ENCODE assay signal across 7 mouse cellular contexts in the genomic region with DNA sequence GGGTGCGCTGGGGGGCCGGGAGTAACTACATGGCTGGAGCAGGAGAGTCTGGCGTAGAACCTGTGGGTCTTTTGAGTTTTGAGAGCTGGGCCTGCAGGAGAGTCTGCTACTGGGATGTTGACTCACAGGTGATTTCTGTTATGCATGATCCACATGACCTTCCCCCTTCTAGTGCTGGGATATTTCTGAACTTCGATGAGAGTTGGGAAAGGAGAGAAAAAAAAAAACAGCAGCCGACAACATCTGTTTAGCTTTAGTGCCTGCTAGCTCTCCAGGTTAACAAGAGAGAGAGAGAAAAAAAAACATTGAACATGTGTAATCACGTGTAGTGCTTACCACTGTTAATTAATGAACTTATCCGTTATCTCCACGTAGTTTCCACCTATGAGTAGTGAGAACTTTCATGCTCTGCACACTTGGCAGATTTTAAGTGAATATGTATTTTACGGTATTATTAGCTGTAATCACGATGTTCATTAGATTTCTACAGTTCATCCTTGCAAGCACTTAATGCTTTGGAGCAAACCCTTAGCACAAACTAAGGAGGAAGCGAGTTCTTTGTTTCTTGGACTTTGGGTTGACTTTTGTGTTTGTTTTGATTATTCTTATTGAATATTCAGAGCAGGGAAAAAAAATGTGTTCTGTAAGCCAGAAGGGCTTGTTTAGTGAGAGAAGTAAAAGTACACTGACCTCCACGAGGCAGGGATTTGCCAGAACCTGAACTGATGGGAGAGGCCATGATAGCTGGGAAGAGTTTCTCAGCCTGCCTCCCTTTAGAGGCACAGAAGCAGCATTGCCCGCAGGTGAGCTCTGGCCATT. TPM values are rescaled to one million over a fixed set of nuclear protein-coding genes. Genes with fewer than 3 reads are reported as not detected.
DNase-seq lines count a peak whose midpoint lies in the region; ATAC-seq and TF ChIP-seq lines count a peak whose summit lies in the region.

No protein-coding gene starts in this region.

- 27% methylated on average over 13 of the region's 13 CpGs for WGBS in lung, embryonic 14.5 days
- 23% methylated on average over 13 of the region's 13 CpGs for WGBS in embryonic facial prominence, embryonic 12.5 days
- WGBS in intestine, postnatal 0 days: 20% methylated on average over 13 of the region's 13 CpGs
- 25% methylated on average over 13 of the region's 13 CpGs for WGBS in olfactory bulb, adult 2 months

- H3K36me3 ChIP-seq in lung, embryonic 14.5 days (ENCODE audit: insufficient read depth): peaks cover 15% of the 10 kb centered on the region
- H3K36me3 ChIP-seq in embryonic facial prominence, embryonic 12.5 days: peaks cover 11% of the 10 kb centered on the region
- peaks cover 16% of the 10 kb centered on the region for H3K36me3 ChIP-seq in intestine, postnatal 0 days (ENCODE audit: control insufficient read depth, insufficient read depth)

- H3K27me3 ChIP-seq in lung, embryonic 14.5 days (ENCODE audit: insufficient read depth, low read length): no peaks in the 10 kb centered on the region
- no peaks in the 10 kb centered on the region for H3K27me3 ChIP-seq in embryonic facial prominence, embryonic 12.5 days
- H3K27me3 ChIP-seq in intestine, postnatal 0 days (replicated peaks; ENCODE audit: control insufficient read depth, insufficient read depth, low read length): no peaks in the 10 kb centered on the region

- no peaks in the 10 kb centered on the region for H3K4me1 ChIP-seq in lung, embryonic 14.5 days (ENCODE audit: insufficient read depth)
- 0 out of 2 replicates have a peak, but pooled peaks cover 4% of the 10 kb centered on the region for H3K4me1 ChIP-seq in embryonic facial prominence, embryonic 12.5 days
- no peaks in the 10 kb centered on the region for H3K4me1 ChIP-seq in intestine, postnatal 0 days (replicated peaks; ENCODE audit: control insufficient read depth, insufficient read depth, low read length)
- H3K4me1 ChIP-seq in olfactory bulb, adult 2 months (ENCODE audit: control insufficient read depth, insufficient read depth, low read length): peaks cover 2% of the 10 kb centered on the region

- ATAC-seq in lung, embryonic 14.5 days (ENCODE audit: insufficient read depth): no peak
- ATAC-seq in embryonic facial prominence, embryonic 12.5 days (ENCODE audit: insufficient number of reproducible peaks, insufficient read depth, low FRiP score, low TSS enrichment): no peak
- ATAC-seq in intestine, postnatal 0 days: no peak

- H3K4me2 ChIP-seq in lung, embryonic 14.5 days: peak overlapping the region; percentile 87
- H3K4me2 ChIP-seq in embryonic facial prominence, embryonic 12.5 days (replicated peaks): peak overlapping the region; percentile 63
- peak overlapping the region; percentile 84 for H3K4me2 ChIP-seq in intestine, postnatal 0 days (replicated peaks; ENCODE audit: low read depth)

- no peak for TF ChIP-seq CTCF in lung, embryonic 14.5 days (IDR thresholded peaks at IDR 0.05; ENCODE audit: low read depth)
- no peak for TF ChIP-seq CTCF in intestine, postnatal 0 days (IDR thresholded peaks at IDR 0.05; ENCODE audit: low read depth)
- TF ChIP-seq CTCF in olfactory bulb, adult 2 months (IDR thresholded peaks at IDR 0.05; ENCODE audit: insufficient read depth, low read depth, low read length): no peak

- no peak for TF ChIP-seq POLR2A in olfactory bulb, adult 2 months (IDR thresholded peaks at IDR 0.05; ENCODE audit: insufficient read depth, low read depth, low read length)

- H3K9me3 ChIP-seq in lung, embryonic 14.5 days (ENCODE audit: low read depth, low read length): no peaks in the 10 kb centered on the region
- H3K9me3 ChIP-seq in embryonic facial prominence, embryonic 12.5 days: no peaks in the 10 kb centered on the region
- no peaks in the 10 kb centered on the region for H3K9me3 ChIP-seq in intestine, postnatal 0 days (ENCODE audit: control insufficient read depth)

- H3K27ac ChIP-seq in lung, embryonic 14.5 days (ENCODE audit: low read depth): no peak overlapping the region
- peak overlapping the region; percentile 79 for H3K27ac ChIP-seq in embryonic facial prominence, embryonic 12.5 days
- peak overlapping the region; percentile 96 for H3K27ac ChIP-seq in intestine, postnatal 0 days (ENCODE audit: low read depth, low read length)
- no peak overlapping the region for H3K27ac ChIP-seq in olfactory bulb, adult 2 months (ENCODE audit: insufficient read depth, low read depth, low read length)

- H3K4me3 ChIP-seq in lung, embryonic 14.5 days (ENCODE audit: low read depth, low read length): peak overlapping the region; percentile 62
- H3K4me3 ChIP-seq in embryonic facial prominence, embryonic 12.5 days: peak overlapping the region; percentile 62
- H3K4me3 ChIP-seq in intestine, postnatal 0 days (ENCODE audit: low read depth, low read length): peak overlapping the region; percentile 70
- peak overlapping the region; percentile 96 for H3K4me3 ChIP-seq in olfactory bulb, adult 2 months (ENCODE audit: insufficient read depth, low read depth, low read length)

- no peak for DNase-seq in lung, embryonic 14.5 days
- DNase-seq in lung, postnatal 4 days: no peak
- no peak for DNase-seq in layer of hippocampus, adult 18-20 months (ENCODE audit: low spot score in 2 of 2)
- DNase-seq in right cerebral cortex, postnatal 4 days: no peak

- H3K9ac ChIP-seq in lung, embryonic 14.5 days: peak overlapping the region; percentile 66
- peak overlapping the region; percentile 63 for H3K9ac ChIP-seq in embryonic facial prominence, embryonic 12.5 days
- peak overlapping the region; percentile 74 for H3K9ac ChIP-seq in intestine, postnatal 0 days (ENCODE audit: low read depth, low read length)

RNA-seq across cellular contexts. Expression of a gene that starts 1.0 kb away (rescaled TPM):
- 44.0 and 46.2 TPM in 2 replicates for polyA plus RNA-seq in lung, embryonic 14.5 days (2014; fragmentation: Nextera tagmentation; extraction: Ambion mirVana)
- 56.1 and 56.6 TPM in 2 replicates for polyA plus RNA-seq in embryonic facial prominence, embryonic 12.5 days (2016; fragmentation: Nextera tagmentation; extraction: Ambion mirVana)
- 185 and 214 TPM in 2 replicates for polyA plus RNA-seq in intestine, postnatal 0 days (2015; fragmentation: Nextera tagmentation; extraction: Ambion mirVana)
- polyA plus RNA-seq in olfactory bulb, adult 2 months (2012; ENCODE audit: insufficient read depth, insufficient read length, low replicate concordance, missing spikeins): not detected in 2 replicates
- 10 to 100 TPM; 28.2 to 29.2 TPM for total RNA-seq in layer of hippocampus, adult 18-20 months (2021)

RNA-seq across cellular contexts. Expression of a gene that starts 42.6 kb away (rescaled TPM):
- 91.5 and 93.1 TPM in 2 replicates for polyA plus RNA-seq in lung, embryonic 14.5 days (2014; fragmentation: Nextera tagmentation; extraction: Ambion mirVana)
- polyA plus RNA-seq in embryonic facial prominence, embryonic 12.5 days (2016; fragmentation: Nextera tagmentation; extraction: Ambion mirVana): 64.6 and 66.3 TPM in 2 replicates
- polyA plus RNA-seq in intestine, postnatal 0 days (2015; fragmentation: Nextera tagmentation; extraction: Ambion mirVana): 82.6 and 95.3 TPM in 2 replicates
- polyA plus RNA-seq in olfactory bulb, adult 2 months (2012; ENCODE audit: insufficient read depth, insufficient read length, low replicate concordance, missing spikeins): not detected in 2 replicates
- total RNA-seq in layer of hippocampus, adult 18-20 months (2021): 10 to 100 TPM; 46.8 to 50.3 TPM

RNA-seq across cellular contexts. Expression of a gene that starts 42.8 kb away (rescaled TPM):
- polyA plus RNA-seq in lung, embryonic 14.5 days (2014; fragmentation: Nextera tagmentation; extraction: Ambion mirVana): 45.5 and 46.6 TPM in 2 replicates
- polyA plus RNA-seq in embryonic facial prominence, embryonic 12.5 days (2016; fragmentation: Nextera tagmentation; extraction: Ambion mirVana): 40.1 and 40.8 TPM in 2 replicates
- 305 and 323 TPM in 2 replicates for polyA plus RNA-seq in intestine, postnatal 0 days (2015; fragmentation: Nextera tagmentation; extraction: Ambion mirVana)
- polyA plus RNA-seq in olfactory bulb, adult 2 months (2012; ENCODE audit: insufficient read depth, insufficient read length, low replicate concordance, missing spikeins): not detected in 2 replicates
- 10 to 100 TPM; 75.3 to 76.5 TPM for total RNA-seq in layer of hippocampus, adult 18-20 months (2021)

Comparison
In these comparisons a context has a peak if more than half of its experiments do, and no peak if none do; other contexts are left out.
1. H3K27ac ChIP-seq: peak in embryonic facial prominence, embryonic 12.5 days (single experiment) and intestine, postnatal 0 days (single experiment); none in lung, embryonic 14.5 days (single experiment) and olfactory bulb, adult 2 months (single experiment).
2. RNA of a gene that starts 1.0 kb away (polyA plus RNA-seq): 185 to 214 TPM in intestine, postnatal 0 days, 56.1 to 56.6 TPM in embryonic facial prominence, embryonic 12.5 days and 44.0 to 46.2 TPM in lung, embryonic 14.5 days; not detected in olfactory bulb, adult 2 months; every median in the first group is over 10 times any median in the second.
3. Peak in every context shown above with its lines, with median percentiles within 50 percentile points of each other: H3K4me2 ChIP-seq, H3K4me3 ChIP-seq and H3K9ac ChIP-seq.